Mouse (Mus musculus) hindbrain, embryonic 11.5 days (tissue): Measurements from ENCODE around the gene Mgp. TPM values are rescaled to one million over a fixed set of nuclear protein-coding genes. Genes with fewer than 3 reads are reported as not detected.
A peak's percentile ranks its signal among the peaks of the same experiment; 100 is the strongest.

Source experiments
- ATAC-seq: fragments of 200-750 bp; cut with Nextera tagmentation; 2 replicates; pipeline ENCODE4 v1.8.0; 2017; ENCODE audit warnings: mild to moderate bottlenecking, moderate TSS enrichment, moderate library complexity; ENCODE audit not compliant: low FRiP score
- DNase-seq: peaks from one replicate; pipeline ENCODE4 v3.0.0-alpha.2; 2015; ENCODE audit warnings: low spot score
- H3K27ac ChIP-seq: fragments of 300-500 bp; sonication (generic); 2 replicates; pipeline ENCODE4 v1.5.1; 2014; ENCODE audit warnings: mild to moderate bottlenecking, low read depth, low read length
- H3K27me3 ChIP-seq: fragments of 300-500 bp; sonication (generic); 2 replicates; pipeline ENCODE4 v1.6.1; 2014; ENCODE audit warnings: mild to moderate bottlenecking, low read length, moderate library complexity, mixed read lengths; ENCODE audit not compliant: control insufficient read depth, insufficient read depth
- H3K36me3 ChIP-seq: fragments of 300-500 bp; sonication (generic); 2 replicates; pipeline ENCODE4 v1.6.1; 2014; ENCODE audit warnings: mild to moderate bottlenecking, low read length, moderate library complexity, mixed read lengths; ENCODE audit not compliant: control insufficient read depth, insufficient read depth
- H3K4me1 ChIP-seq: fragments of 300-500 bp; sonication (generic); replicated peaks from 2 replicates; pipeline ENCODE4 v1.6.1; 2014; ENCODE audit warnings: low read length, mixed read lengths; ENCODE audit not compliant: control insufficient read depth, insufficient read depth
- H3K4me2 ChIP-seq: fragments of 300-500 bp; sonication (generic); replicated peaks from 2 replicates; pipeline ENCODE4 v1.6.1; 2014; ENCODE audit warnings: mild to moderate bottlenecking, low read depth, low read length
- H3K4me3 ChIP-seq: fragments of 300-500 bp; sonication (generic); 2 replicates; pipeline ENCODE4 v1.5.1; 2014; ENCODE audit warnings: low read depth, low read length
- H3K9ac ChIP-seq: fragments of 300-500 bp; sonication (generic); 2 replicates; pipeline ENCODE4 v1.6.1; 2014; ENCODE audit warnings: low read depth, low read length
- H3K9me3 ChIP-seq: fragments of 300-500 bp; sonication (generic); 2 replicates; pipeline ENCODE4 v1.6.1; 2016; ENCODE audit warnings: low read length; ENCODE audit not compliant: control insufficient read depth
- WGBS: fragments of 180-500 bp; shearing (Covaris S2); extraction: QIAGEN DNeasy Blood & Tissue Kit; methylation state at CpG from one replicate; pipeline ENCODE4 v1.1.7; 2014; 5-methylcytosine and 5-hydroxymethylcytosine counted together
- polyA plus RNA-seq: library from polyadenylated mRNA; unstranded; fragments of >200 nt; fragmentation: Nextera tagmentation; extraction: Ambion mirVana; gene quantifications from 2 replicates; pipeline ENCODE4 v1.2.1, GENCODE M21; 2014

Mgp gene
- polyA plus RNA-seq, 1 experiment from 2014 or later = 8.3 TPM

DNA sequence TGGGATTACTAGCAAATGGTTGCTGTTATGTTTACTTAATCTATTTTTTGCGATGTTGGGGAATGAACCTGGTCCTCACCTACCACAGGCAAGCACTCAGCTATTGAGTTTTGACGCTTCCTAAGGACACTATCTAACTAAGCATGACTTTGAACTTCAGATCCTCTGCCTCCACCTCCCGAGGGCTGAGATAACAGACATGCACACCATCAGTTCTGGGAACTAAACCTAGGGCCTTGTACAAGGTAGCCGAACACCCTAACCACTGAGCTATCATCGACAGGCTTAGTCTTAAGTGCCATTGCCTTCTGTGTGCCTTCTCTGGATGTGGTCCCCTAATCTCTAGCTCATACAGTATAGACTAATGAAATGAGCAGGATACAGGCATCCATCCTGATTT is 10.3 kb downstream of the Mgp start:
- 90% methylated on average over 5 of the region's 5 CpGs for WGBS
- H3K4me1 ChIP-seq = no peaks in the 10 kb centered on the region

DNA sequence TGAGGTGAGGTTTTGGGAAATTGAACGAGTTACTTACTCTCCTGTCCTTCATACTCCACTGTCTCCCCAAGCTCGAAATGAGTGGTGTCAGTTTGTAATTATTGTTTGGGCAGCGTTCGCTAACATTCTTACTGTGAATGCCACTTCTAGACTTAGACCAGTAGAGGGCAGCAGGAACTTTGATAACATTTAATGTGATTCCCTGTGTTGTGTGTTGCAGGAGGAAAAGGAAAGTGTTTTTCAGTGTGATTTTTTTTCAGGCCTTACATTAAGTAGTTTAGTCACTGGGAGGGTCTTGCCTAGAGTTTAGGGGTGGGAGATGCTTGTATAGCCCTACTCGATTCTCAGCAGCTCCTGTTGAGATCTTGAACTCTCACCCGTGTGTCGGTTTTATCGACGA is 14.6 kb downstream of the Mgp start:
- 51% methylated on average over 9 of the region's 9 CpGs for WGBS
- H3K27me3 ChIP-seq = no peaks in the 10 kb centered on the region
- DNase-seq = peak; percentile 74
- H3K36me3 ChIP-seq = no peaks in the 10 kb centered on the region
- no peak overlapping the region for H3K27ac ChIP-seq
- no peak overlapping the region for H3K4me3 ChIP-seq
- ATAC-seq = no peak
- no peak overlapping the region for H3K4me2 ChIP-seq
- no peak overlapping the region for H3K9ac ChIP-seq
- no peaks in the 10 kb centered on the region for H3K4me1 ChIP-seq
- no peaks in the 10 kb centered on the region for H3K9me3 ChIP-seq

More for the DNA sequence above, 10.3 kb downstream of the Mgp start:
- Histone ChIP-seq H3K4me3 (no peak overlapping the region), H3K27me3 (no peaks in the 10 kb centered on the region), H3K36me3 (no peaks in the 10 kb centered on the region), H3K9ac (no peak overlapping the region), H3K4me2 (no peak overlapping the region), H3K9me3 (no peaks in the 10 kb centered on the region), H3K27ac (no peak overlapping the region)
- ATAC-seq (no peak), DNase-seq (no peak)

DNA sequence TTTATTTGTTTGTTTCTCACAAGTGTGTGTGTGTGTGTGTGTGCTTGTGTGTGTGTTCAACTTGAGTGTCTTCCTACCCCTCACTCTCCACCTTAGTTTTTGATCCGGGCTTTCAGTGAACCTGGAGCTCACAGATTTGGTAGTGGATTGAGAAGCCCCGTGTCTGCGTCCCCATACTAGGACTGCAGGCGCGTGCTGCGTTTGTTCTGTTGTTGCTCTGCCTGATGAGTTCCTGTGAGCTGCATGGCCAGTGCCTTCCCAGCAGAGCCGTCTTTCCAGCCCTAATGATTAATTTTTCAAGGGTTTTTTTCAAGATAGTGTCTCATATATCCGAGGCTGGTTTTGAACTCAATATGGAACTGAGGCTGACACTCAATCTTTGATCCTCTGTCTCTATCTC is 17.2 kb downstream of the Mgp start:
- Histone ChIP-seq H3K27ac (no peak overlapping the region), H3K4me1 (no peaks in the 10 kb centered on the region), H3K9me3 (no peaks in the 10 kb centered on the region), H3K36me3 (no peaks in the 10 kb centered on the region), H3K4me3 (no peak overlapping the region), H3K4me2 (no peak overlapping the region), H3K27me3 (no peaks in the 10 kb centered on the region), H3K9ac (no peak overlapping the region)
- DNase-seq (no peak), ATAC-seq (no peak)
- 82% methylated on average over 8 of the region's 8 CpGs for WGBS

DNA sequence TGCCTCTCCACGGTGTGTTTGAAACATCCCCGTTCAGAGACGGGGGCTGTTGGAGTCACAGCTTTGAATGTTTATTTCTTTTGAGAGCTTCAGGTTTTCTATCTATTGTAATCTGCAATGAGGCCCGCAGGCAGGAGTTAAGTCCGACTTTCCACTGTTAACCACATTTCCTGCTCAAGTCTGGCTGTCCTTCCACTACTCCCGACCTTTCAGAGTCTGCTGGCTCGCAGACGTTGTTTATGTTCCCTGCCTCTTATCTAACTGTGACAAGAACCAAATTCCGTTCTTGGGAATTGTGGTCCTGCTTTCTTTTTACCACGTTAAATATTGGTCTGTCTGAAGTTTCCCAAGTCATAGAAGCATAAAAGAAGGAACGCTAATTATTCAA is 17.8 kb downstream of the Mgp start:
- H3K4me1 ChIP-seq = no peaks in the 10 kb centered on the region
- no peaks in the 10 kb centered on the region for H3K27me3 ChIP-seq
- no peak overlapping the region for H3K4me2 ChIP-seq
- no peak for ATAC-seq
- no peaks in the 10 kb centered on the region for H3K36me3 ChIP-seq
- no peak for DNase-seq
- no peaks in the 10 kb centered on the region for H3K9me3 ChIP-seq
- no peak overlapping the region for H3K27ac ChIP-seq
- no peak overlapping the region for H3K4me3 ChIP-seq
- WGBS = 68% methylated on average over 11 of the region's 11 CpGs
- H3K9ac ChIP-seq = no peak overlapping the region

DNA sequence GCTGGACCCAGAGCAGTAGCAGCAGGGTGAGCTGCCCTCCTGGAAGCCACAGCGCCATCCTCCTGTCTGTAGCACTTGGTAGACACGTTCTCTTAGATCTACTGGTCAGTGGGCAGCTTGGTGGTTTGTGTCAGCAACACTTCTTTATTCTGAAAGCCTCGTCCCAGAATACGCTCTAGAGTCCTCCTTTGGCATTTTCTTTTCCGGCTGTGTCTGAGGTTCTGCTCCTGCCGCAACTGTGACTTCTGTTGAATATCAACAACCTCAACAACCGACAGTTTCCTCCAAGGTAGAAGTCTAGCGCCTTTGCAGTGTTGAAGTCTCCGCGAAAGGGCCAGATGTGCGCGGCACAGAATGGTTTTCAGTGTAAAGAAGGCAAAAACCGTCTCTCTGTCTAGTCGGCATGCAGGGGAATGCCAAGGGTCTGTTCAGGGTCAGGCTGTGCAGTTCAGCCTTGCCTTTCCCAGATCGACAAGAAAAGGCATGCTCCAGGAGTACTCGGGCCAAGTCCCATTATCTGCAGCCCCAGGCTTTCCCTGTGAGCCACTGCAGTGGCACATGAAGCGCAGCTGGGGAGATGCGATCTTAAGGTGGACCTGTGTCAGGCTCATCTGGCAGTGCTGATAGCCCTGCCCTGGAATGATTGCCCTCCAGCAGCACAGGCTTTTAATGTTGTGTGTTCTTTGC is 18.3 kb downstream of the Mgp start, which contains the start of gene Art4:
Gene Art4 (minus strand): TSS at position 548 of the 687 bp plus-strand sequence.
- Histone ChIP-seq H3K9ac (no peak within 1 kb of the TSS), H3K9me3 (no peaks in the 10 kb centered on the region), H3K4me2 (no peak within 1 kb of the TSS), H3K36me3 (no peaks in the 10 kb centered on the region), H3K27me3 (no peaks in the 10 kb centered on the region), H3K27ac (no peak within 1 kb of the TSS), H3K4me1 (no peaks in the 10 kb centered on the region), H3K4me3 (no peak within 1 kb of the TSS)
- ATAC-seq (no peak), DNase-seq (peak; percentile 20)
- WGBS = 80% methylated on average over 18 of the region's 18 CpGs

DNA sequence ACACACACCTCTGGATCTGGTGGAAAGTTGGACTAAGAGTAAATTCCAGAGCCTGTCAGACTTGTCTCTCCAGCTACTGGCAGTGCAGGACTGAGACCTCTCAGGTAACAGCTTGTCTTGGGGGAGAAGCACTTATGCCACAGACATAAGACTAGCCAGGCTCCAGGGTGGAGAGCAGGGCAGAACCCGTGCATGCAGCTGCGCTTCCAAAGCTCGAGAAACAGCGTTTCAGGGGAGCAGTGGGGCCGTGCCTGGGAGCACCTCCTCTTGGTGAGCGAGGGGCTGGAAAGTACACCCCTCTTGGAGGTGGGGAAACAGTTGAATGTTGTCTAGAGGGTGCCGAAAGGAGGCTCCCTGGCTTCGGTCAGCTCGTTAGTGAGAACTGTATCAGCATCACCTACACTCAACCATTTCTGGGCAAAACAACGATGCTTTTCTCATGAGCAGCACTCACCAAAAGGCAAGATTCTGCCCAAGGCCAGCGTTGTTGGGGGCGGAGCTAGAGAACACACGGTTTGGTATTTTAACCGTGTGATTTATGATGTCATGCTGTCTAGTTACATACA is 19.5 kb downstream of the Mgp start:
- DNase-seq = no peak
- no peak overlapping the region for H3K27ac ChIP-seq
- ATAC-seq = no peak
- H3K36me3 ChIP-seq = no peaks in the 10 kb centered on the region
- H3K4me2 ChIP-seq = no peak overlapping the region
- H3K4me3 ChIP-seq = no peak overlapping the region
- no peaks in the 10 kb centered on the region for H3K9me3 ChIP-seq
- no peaks in the 10 kb centered on the region for H3K4me1 ChIP-seq
- no peaks in the 10 kb centered on the region for H3K27me3 ChIP-seq
- 69% methylated on average over 14 of the region's 14 CpGs for WGBS
- H3K9ac ChIP-seq = no peak overlapping the region

DNA sequence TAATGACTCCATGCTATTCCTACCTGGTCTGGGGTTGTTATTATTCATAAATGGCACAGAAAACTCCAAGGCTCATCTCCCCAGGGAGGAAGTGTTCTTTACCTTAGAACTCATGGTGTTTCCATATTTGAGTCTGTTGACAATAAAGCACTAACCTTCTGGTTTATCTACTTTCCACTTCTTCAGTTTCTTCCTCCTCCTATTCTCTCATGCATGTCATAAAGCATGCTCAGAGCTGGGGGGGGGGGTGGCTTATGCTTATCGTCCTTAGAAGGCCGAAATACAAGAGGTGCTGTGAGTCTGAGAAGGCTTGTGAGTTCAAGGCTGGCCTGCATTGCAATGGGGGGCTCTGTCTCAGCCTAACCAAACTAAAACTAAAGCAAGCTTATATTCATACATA is 20.4 kb downstream of the Mgp start:
- WGBS = 89% methylated on average over 2 of the region's 2 CpGs
- H3K27me3 ChIP-seq = no peaks in the 10 kb centered on the region
- no peak for ATAC-seq
- no peaks in the 10 kb centered on the region for H3K4me1 ChIP-seq
- H3K27ac ChIP-seq = no peak overlapping the region
- H3K9ac ChIP-seq = no peak overlapping the region
- no peak for DNase-seq
- no peak overlapping the region for H3K4me2 ChIP-seq
- H3K4me3 ChIP-seq = no peak overlapping the region
- H3K9me3 ChIP-seq = no peaks in the 10 kb centered on the region
- H3K36me3 ChIP-seq = no peaks in the 10 kb centered on the region

DNA sequence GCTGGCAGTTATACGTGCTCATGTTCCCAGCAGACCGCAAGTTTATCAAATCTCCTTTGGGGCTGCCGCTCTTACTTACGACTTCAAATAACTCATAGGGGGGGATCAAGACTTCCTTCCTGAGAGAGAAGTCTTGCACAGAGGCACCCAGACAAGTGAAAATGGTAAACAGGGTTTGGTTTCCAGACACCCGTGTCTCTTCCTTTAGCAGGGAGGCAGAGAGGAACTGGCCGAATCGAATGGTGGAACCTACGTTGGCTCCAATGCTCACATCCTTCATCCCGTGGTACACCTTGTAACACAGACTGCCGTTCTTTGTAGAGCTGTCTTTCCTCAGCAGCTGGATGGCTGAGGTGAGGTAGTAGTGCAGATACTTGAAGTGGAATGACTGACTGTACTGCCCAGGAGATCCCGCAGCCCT is 21.3 kb downstream of the Mgp start:
- ATAC-seq = no peak
- no peaks in the 10 kb centered on the region for H3K9me3 ChIP-seq
- H3K4me3 ChIP-seq = no peak overlapping the region
- no peaks in the 10 kb centered on the region for H3K4me1 ChIP-seq
- H3K27me3 ChIP-seq = no peaks in the 10 kb centered on the region
- no peak for DNase-seq
- no peak overlapping the region for H3K27ac ChIP-seq
- H3K4me2 ChIP-seq = no peak overlapping the region
- no peak overlapping the region for H3K9ac ChIP-seq
- 88% methylated on average over 11 of the region's 11 CpGs for WGBS
- H3K36me3 ChIP-seq = no peaks in the 10 kb centered on the region

DNA sequence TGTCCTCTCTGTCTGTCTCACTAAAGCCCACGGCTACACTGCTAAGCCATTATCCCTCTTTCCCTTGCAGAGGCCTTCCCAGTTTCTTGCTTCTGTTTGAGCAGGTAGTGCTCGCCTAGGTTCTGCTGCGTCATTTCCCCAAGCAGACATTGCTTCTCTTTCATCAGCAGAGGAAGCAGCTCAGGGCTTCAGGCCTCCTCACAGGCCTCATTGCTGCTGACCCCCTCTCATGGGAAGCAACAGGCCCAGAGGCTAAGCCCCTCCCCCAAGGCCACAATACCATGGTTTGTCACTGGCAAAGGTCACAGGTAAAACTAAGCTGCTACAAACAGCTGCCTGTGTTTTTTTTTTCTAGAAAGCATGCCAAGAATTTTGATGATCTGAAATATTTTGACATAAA is 22.9 kb downstream of the Mgp start:
- DNase-seq (peak; percentile 33), ATAC-seq (no peak)
- H3K4me1 ChIP-seq = no peaks in the 10 kb centered on the region
- H3K27me3 ChIP-seq = no peaks in the 10 kb centered on the region
- H3K9me3 ChIP-seq = no peaks in the 10 kb centered on the region
- H3K9ac ChIP-seq = no peak overlapping the region
- no peak overlapping the region for H3K27ac ChIP-seq
- H3K4me3 ChIP-seq = no peak overlapping the region
- WGBS = 69% methylated on average over 3 of the region's 3 CpGs
- no peaks in the 10 kb centered on the region for H3K36me3 ChIP-seq
- no peak overlapping the region for H3K4me2 ChIP-seq
